Mouse (Mus musculus): Measurements from ENCODE around the gene Prrx2. TPM values are rescaled to one million over a fixed set of nuclear protein-coding genes. Genes with fewer than 3 reads are reported as not detected.

Gene Prrx2
- polyA plus RNA-seq, 1 experiment from 2014 or later = 1.9 TPM

- H3K27ac ChIP-seq (ENCODE audit: low read length) = no peak overlapping the region
- H3K4me2 ChIP-seq (ENCODE audit: low read length) = no peak overlapping the region
- H3K9ac ChIP-seq (replicated peaks; ENCODE audit: low read depth, low read length) = no peak overlapping the region
- ATAC-seq = no peak
- H3K9me3 ChIP-seq (ENCODE audit: control insufficient read depth, low read length) = no peaks in the 10 kb centered on the region
- WGBS = 67% methylated on average over 5 of the region's 5 CpGs
- H3K36me3 ChIP-seq (ENCODE audit: control insufficient read depth, insufficient read depth) = no peaks in the 10 kb centered on the region
- H3K27me3 ChIP-seq (replicated peaks; ENCODE audit: control insufficient read depth, insufficient read depth, low read length) = no peaks in the 10 kb centered on the region
- no peak overlapping the region for H3K4me3 ChIP-seq (replicated peaks; ENCODE audit: low read length)
- peaks cover 9% of the 10 kb centered on the region for H3K4me1 ChIP-seq (replicated peaks; ENCODE audit: control insufficient read depth, insufficient read depth, low read length)
These were observed 1.1 kb upstream of the Prrx2 start for GRCm38 (mm10) chr2:30833644-30834043.

DNA sequence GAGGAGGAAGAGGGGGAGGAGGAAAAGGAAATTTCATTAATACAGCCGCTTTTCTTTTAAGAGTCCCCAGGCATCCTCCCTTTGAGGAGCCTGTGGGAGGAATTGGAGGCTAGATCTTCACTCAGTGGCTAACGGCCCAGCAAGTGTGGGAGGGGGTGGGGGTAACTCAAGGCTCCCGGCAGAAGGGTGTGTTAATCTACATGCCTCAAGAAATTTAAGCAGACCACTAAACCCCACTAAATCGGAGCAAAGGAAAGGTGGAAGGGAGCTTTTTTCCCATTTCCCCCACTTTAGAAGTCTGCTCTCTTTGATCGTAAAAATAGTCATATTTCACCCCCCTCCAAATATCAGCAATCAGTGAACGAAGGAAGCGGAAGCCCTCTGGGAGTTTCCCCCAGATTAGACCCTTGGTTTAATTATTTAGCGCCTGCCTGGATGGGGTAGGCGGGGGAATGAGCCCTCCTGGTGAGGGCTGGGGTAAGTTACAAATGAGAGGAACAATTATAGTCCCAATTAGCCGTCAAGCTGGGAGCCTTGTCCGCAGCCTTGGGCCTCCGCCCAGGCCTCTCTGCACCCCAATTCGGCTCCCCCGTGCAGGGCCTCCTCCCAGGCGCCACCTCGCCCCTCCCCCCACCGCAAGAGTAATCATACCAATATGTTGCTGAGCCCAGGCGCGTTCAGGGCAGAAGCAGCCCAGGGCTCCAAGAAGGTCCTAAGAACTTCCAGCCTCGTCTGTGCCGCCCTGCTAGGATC is 1.6 kb downstream of the Prrx2 start:
- 0 out of 2 replicates have a peak overlapping the region, but pooled peaks have one; percentile 4 for H3K27ac ChIP-seq (ENCODE audit: low read length)
- 5% methylated on average over 21 of the region's 21 CpGs for WGBS
- H3K4me2 ChIP-seq (ENCODE audit: low read length) = peak overlapping the region; percentile 2; the same call in 1 of the 2 replicates

GRCm38 (mm10) chr2:30842615-30843014 is 7.8 kb downstream of the Prrx2 start:
- Histone ChIP-seq H3K9me3 (ENCODE audit: control insufficient read depth, low read length) (no peaks in the 10 kb centered on the region), H3K4me2 (ENCODE audit: low read length) (no peak overlapping the region), H3K36me3 (ENCODE audit: control insufficient read depth, insufficient read depth) (no peaks in the 10 kb centered on the region), H3K4me3 (replicated peaks; ENCODE audit: low read length) (no peak overlapping the region), H3K4me1 (replicated peaks; ENCODE audit: control insufficient read depth, insufficient read depth, low read length) (peaks cover 7% of the 10 kb centered on the region), H3K9ac (replicated peaks; ENCODE audit: low read depth, low read length) (no peak overlapping the region), H3K27ac (ENCODE audit: low read length) (no peak overlapping the region), H3K27me3 (replicated peaks; ENCODE audit: control insufficient read depth, insufficient read depth, low read length) (peaks cover 14% of the 10 kb centered on the region)
- WGBS = 53% methylated on average over 10 of the region's 10 CpGs
- no peak for ATAC-seq

More for the DNA sequence above, 1.6 kb downstream of the Prrx2 start:
- H3K36me3 ChIP-seq (ENCODE audit: control insufficient read depth, insufficient read depth) = no peaks in the 10 kb centered on the region
- no peak overlapping the region for H3K4me3 ChIP-seq (replicated peaks; ENCODE audit: low read length)
- H3K9me3 ChIP-seq (ENCODE audit: control insufficient read depth, low read length) = no peaks in the 10 kb centered on the region
- no peaks in the 10 kb centered on the region for H3K27me3 ChIP-seq (replicated peaks; ENCODE audit: control insufficient read depth, insufficient read depth, low read length)
- H3K9ac ChIP-seq (replicated peaks; ENCODE audit: low read depth, low read length) = peak overlapping the region; percentile 3; the same call in 1 of the 2 replicates
- ATAC-seq = peak; percentile 69; the same call in 1 of the 2 replicates
- peaks cover 9% of the 10 kb centered on the region for H3K4me1 ChIP-seq (replicated peaks; ENCODE audit: control insufficient read depth, insufficient read depth, low read length)

DNA sequence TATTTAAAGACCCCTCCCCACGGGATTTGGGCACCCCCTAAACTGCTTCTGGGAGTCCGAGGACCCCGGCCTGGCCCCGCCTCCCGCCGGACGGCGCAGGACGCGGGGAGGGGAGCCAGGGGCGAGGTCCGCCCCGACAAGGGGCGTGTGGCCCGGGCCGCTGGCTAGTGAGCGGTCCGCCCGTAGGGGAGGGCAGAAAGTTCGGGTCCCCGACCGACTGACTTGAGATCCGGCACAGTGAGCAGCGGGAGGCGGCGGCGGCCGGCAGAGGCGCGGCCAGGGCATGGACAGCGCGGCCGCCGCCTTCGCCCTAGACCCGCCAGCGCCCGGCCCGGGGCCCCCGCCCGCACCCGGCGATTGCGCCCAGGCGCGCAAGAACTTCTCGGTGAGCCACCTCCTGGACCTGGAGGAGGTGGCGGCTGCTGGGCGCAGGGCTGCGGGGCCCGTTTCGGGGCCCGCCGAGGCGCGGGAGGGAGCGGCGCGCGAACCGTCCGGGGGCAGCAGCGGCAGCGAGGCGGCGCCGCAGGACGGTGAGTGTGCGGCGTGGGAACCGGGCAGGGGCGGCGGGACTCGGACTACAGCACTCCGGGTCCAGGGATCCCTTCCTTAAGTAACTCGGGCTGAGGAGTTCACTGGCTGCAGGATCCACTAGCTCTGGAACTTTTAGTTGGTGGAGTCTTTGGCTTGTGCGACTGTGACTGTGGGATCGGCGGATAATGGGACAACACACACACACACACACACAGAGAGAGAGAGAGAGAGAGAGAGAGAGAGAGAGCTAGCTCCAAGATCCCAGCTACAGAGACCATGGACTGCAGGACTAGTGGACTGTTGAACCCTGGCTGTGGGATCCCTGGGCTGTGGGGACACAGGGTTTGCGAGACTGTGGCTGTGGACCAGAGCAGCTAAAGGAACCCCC is 10.6 kb downstream of the Prrx2 start:
- Histone ChIP-seq H3K4me1 (replicated peaks; ENCODE audit: control insufficient read depth, insufficient read depth, low read length) (peaks cover 7% of the 10 kb centered on the region), H3K27ac (ENCODE audit: low read length) (no peak overlapping the region), H3K4me3 (replicated peaks; ENCODE audit: low read length) (peak overlapping the region; percentile 45), H3K4me2 (ENCODE audit: low read length) (peak overlapping the region; percentile 78), H3K9me3 (ENCODE audit: control insufficient read depth, low read length) (no peaks in the 10 kb centered on the region), H3K27me3 (replicated peaks; ENCODE audit: control insufficient read depth, insufficient read depth, low read length) (peaks cover 14% of the 10 kb centered on the region), H3K9ac (replicated peaks; ENCODE audit: low read depth, low read length) (peak overlapping the region; percentile 49), H3K36me3 (ENCODE audit: control insufficient read depth, insufficient read depth) (no peaks in the 10 kb centered on the region)
- 1% methylated on average over 59 of the region's 80 CpGs for WGBS
- no peak for ATAC-seq

DNA sequence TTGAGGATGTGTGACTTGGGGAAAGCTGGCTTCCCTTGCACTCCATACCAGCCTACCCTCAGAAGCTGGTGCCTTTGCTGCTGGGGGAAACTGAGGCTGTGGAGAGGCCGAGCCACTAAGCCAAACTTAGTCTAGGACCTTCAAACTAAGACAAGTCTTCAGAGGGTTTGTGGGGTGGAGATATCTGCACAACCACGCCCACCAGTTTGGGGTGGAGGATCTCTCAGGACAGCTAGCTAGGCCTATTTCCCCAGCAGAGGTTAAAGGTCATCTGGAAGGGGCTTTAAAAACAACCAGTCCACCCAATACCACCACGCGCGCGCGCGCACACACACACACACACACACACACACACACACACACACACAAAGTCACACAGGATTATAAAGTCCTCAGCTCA is 11.5 kb downstream of the Prrx2 start:
- 87% methylated on average over 8 of the region's 8 CpGs for WGBS
- no peak overlapping the region for H3K27ac ChIP-seq (ENCODE audit: low read length)
- no peaks in the 10 kb centered on the region for H3K36me3 ChIP-seq (ENCODE audit: control insufficient read depth, insufficient read depth)
- no peak overlapping the region for H3K4me3 ChIP-seq (replicated peaks; ENCODE audit: low read length)
- peaks cover 14% of the 10 kb centered on the region for H3K27me3 ChIP-seq (replicated peaks; ENCODE audit: control insufficient read depth, insufficient read depth, low read length)
- ATAC-seq = no peak
- H3K9me3 ChIP-seq (ENCODE audit: control insufficient read depth, low read length) = no peaks in the 10 kb centered on the region
- H3K9ac ChIP-seq (replicated peaks; ENCODE audit: low read depth, low read length) = no peak overlapping the region
- H3K4me1 ChIP-seq (replicated peaks; ENCODE audit: control insufficient read depth, insufficient read depth, low read length) = peaks cover 7% of the 10 kb centered on the region
- no peak overlapping the region for H3K4me2 ChIP-seq (ENCODE audit: low read length)

- no peak overlapping the region for H3K27ac ChIP-seq (ENCODE audit: low read length)
- H3K4me1 ChIP-seq (replicated peaks; ENCODE audit: control insufficient read depth, insufficient read depth, low read length) = peaks cover 7% of the 10 kb centered on the region
- H3K4me3 ChIP-seq (replicated peaks; ENCODE audit: low read length) = no peak overlapping the region
- peaks cover 14% of the 10 kb centered on the region for H3K27me3 ChIP-seq (replicated peaks; ENCODE audit: control insufficient read depth, insufficient read depth, low read length)
- H3K36me3 ChIP-seq (ENCODE audit: control insufficient read depth, insufficient read depth) = no peaks in the 10 kb centered on the region
- WGBS = 48% methylated on average over 6 of the region's 6 CpGs
- H3K9me3 ChIP-seq (ENCODE audit: control insufficient read depth, low read length) = no peaks in the 10 kb centered on the region
- H3K4me2 ChIP-seq (ENCODE audit: low read length) = no peak overlapping the region
- no peak overlapping the region for H3K9ac ChIP-seq (replicated peaks; ENCODE audit: low read depth, low read length)
- no peak for ATAC-seq
These were observed 12.0 kb downstream of the Prrx2 start for GRCm38 (mm10) chr2:30846723-30847122.

DNA sequence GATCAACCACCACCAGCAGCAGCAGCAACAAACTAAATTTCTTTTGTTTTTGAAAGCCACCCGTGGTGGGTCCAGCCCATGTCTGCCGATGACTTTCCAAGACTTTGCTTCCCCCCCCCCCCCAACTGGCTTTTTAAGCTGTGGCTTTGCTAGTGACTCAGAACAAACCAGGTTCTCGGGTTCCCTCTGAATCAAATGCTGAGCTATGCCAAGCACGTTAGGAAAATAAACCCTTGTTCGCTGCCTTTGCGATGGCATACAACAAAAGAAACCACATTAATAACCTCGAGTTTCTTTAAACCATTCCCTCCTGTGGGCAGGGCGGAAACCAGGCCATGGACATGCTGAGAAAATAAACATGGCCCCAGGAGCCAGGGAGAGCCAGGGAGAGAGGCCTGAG is 13.4 kb downstream of the Prrx2 start:
- no peak overlapping the region for H3K27ac ChIP-seq (ENCODE audit: low read length)
- no peak overlapping the region for H3K4me2 ChIP-seq (ENCODE audit: low read length)
- H3K27me3 ChIP-seq (replicated peaks; ENCODE audit: control insufficient read depth, insufficient read depth, low read length) = peaks cover 14% of the 10 kb centered on the region
- H3K4me1 ChIP-seq (replicated peaks; ENCODE audit: control insufficient read depth, insufficient read depth, low read length) = peaks cover 12% of the 10 kb centered on the region
- H3K4me3 ChIP-seq (replicated peaks; ENCODE audit: low read length) = no peak overlapping the region
- H3K9ac ChIP-seq (replicated peaks; ENCODE audit: low read depth, low read length) = no peak overlapping the region
- ATAC-seq = no peak
- no peaks in the 10 kb centered on the region for H3K36me3 ChIP-seq (ENCODE audit: control insufficient read depth, insufficient read depth)
- WGBS = 42% methylated on average over 8 of the region's 8 CpGs
- H3K9me3 ChIP-seq (ENCODE audit: control insufficient read depth, low read length) = no peaks in the 10 kb centered on the region

GRCm38 (mm10) chr2:30850581-30850980 is 15.8 kb downstream of the Prrx2 start:
- WGBS = 73% methylated on average over 5 of the region's 6 CpGs
- Histone ChIP-seq H3K4me3 (replicated peaks; ENCODE audit: low read length) (no peak overlapping the region), H3K4me2 (ENCODE audit: low read length) (no peak overlapping the region), H3K9me3 (ENCODE audit: control insufficient read depth, low read length) (no peaks in the 10 kb centered on the region), H3K27ac (ENCODE audit: low read length) (no peak overlapping the region), H3K9ac (replicated peaks; ENCODE audit: low read depth, low read length) (no peak overlapping the region), H3K27me3 (replicated peaks; ENCODE audit: control insufficient read depth, insufficient read depth, low read length) (0 out of 2 replicates have a peak, but pooled peaks cover 6% of the 10 kb centered on the region), H3K36me3 (ENCODE audit: control insufficient read depth, insufficient read depth) (no peaks in the 10 kb centered on the region), H3K4me1 (replicated peaks; ENCODE audit: control insufficient read depth, insufficient read depth, low read length) (peaks cover 6% of the 10 kb centered on the region)
- no peak for ATAC-seq

GRCm38 (mm10) chr2:30852771-30853313 is 18.1 kb downstream of the Prrx2 start:
- WGBS = 33% methylated on average over 20 of the region's 20 CpGs
- no peak for ATAC-seq
- Histone ChIP-seq H3K27me3 (replicated peaks; ENCODE audit: control insufficient read depth, insufficient read depth, low read length) (no peaks in the 10 kb centered on the region), H3K9me3 (ENCODE audit: control insufficient read depth, low read length) (no peaks in the 10 kb centered on the region), H3K9ac (replicated peaks; ENCODE audit: low read depth, low read length) (no peak overlapping the region), H3K36me3 (ENCODE audit: control insufficient read depth, insufficient read depth) (no peaks in the 10 kb centered on the region), H3K4me2 (ENCODE audit: low read length) (no peak overlapping the region), H3K27ac (ENCODE audit: low read length) (no peak overlapping the region), H3K4me1 (replicated peaks; ENCODE audit: control insufficient read depth, insufficient read depth, low read length) (peaks cover 5% of the 10 kb centered on the region; the same call in 1 of the 2 replicates), H3K4me3 (replicated peaks; ENCODE audit: low read length) (no peak overlapping the region)
